Mouse (Mus musculus): ENCODE measurements at regions not wholly inside any gene's neighbourhood (a gene's known extent, or its start where the extent isn't known, plus 50 kb on each side); places are given as distances from the start of the nearest gene placed in this dataset.

- peak; percentile 94 for DNase-seq (ENCODE audit: low spot score)
Observed at GRCm38 (mm10) chr3:9200156-9200555, 409.7 kb downstream of the Zfp704 start.

GRCm38 (mm10) chr3:9198652-9199332 is 411.1 kb downstream of the Zfp704 start:
- no peak for DNase-seq (ENCODE audit: low spot score)

GRCm38 (mm10) chr3:9195781-9196180 is 414.1 kb downstream of the Zfp704 start:
- no peak for DNase-seq (ENCODE audit: low spot score)

- peak; percentile 56 for DNase-seq (ENCODE audit: low spot score)
Observed at GRCm38 (mm10) chr3:9189366-9190287, 420.3 kb downstream of the Zfp704 start.

GRCm38 (mm10) chr3:9186364-9187120 is 423.3 kb downstream of the Zfp704 start:
- no peak for DNase-seq (ENCODE audit: low spot score)

GRCm38 (mm10) chr3:9181576-9181975 is 428.3 kb downstream of the Zfp704 start:
- no peak for DNase-seq (ENCODE audit: low spot score)

- no peak for DNase-seq (ENCODE audit: low spot score)
Observed at GRCm38 (mm10) chr3:9179641-9180040, 430.2 kb downstream of the Zfp704 start.

GRCm38 (mm10) chr3:9174517-9174832 is 435.4 kb downstream of the Zfp704 start:
- DNase-seq (ENCODE audit: low spot score) = no peak

GRCm38 (mm10) chr3:9173643-9174516 is 436.0 kb downstream of the Zfp704 start:
- peak; percentile 40 for DNase-seq (ENCODE audit: low spot score)

GRCm38 (mm10) chr3:9171970-9172369 is 437.9 kb downstream of the Zfp704 start:
- DNase-seq (ENCODE audit: low spot score) = no peak

GRCm38 (mm10) chr3:9168955-9169354 is 440.9 kb downstream of the Zfp704 start:
- DNase-seq (ENCODE audit: low spot score) = no peak

GRCm38 (mm10) chr3:9159073-9159472 is 450.8 kb downstream of the Zfp704 start:
- no peak for DNase-seq (ENCODE audit: low spot score)

- no peak for DNase-seq (ENCODE audit: low spot score)
Observed at GRCm38 (mm10) chr3:9154172-9154571, 455.7 kb downstream of the Zfp704 start.

- DNase-seq (ENCODE audit: low spot score) = no peak
Observed at GRCm38 (mm10) chr3:9153690-9154089, 456.2 kb downstream of the Zfp704 start.

- no peak for DNase-seq (ENCODE audit: low spot score)
Observed at GRCm38 (mm10) chr3:9152256-9152655, 457.6 kb downstream of the Zfp704 start.

GRCm38 (mm10) chr3:9151590-9151989 is 458.3 kb downstream of the Zfp704 start:
- no peak for DNase-seq (ENCODE audit: low spot score)

- DNase-seq (ENCODE audit: low spot score) = no peak
Observed at GRCm38 (mm10) chr3:9148605-9149004, 461.3 kb downstream of the Zfp704 start.

- DNase-seq (ENCODE audit: low spot score) = no peak
Observed at GRCm38 (mm10) chr3:9146481-9146880, 463.4 kb downstream of the Zfp704 start.

- DNase-seq (ENCODE audit: low spot score) = peak; percentile 48
Observed at GRCm38 (mm10) chr3:9145612-9146011, 464.3 kb downstream of the Zfp704 start.

GRCm38 (mm10) chr3:9141836-9142235 is 468.0 kb downstream of the Zfp704 start:
- no peak for DNase-seq (ENCODE audit: low spot score)

GRCm38 (mm10) chr3:9137131-9137874 is 472.6 kb downstream of the Zfp704 start:
- no peak for DNase-seq (ENCODE audit: low spot score)

Data from adipocyte (in vitro differentiated cells).